Mouse (Mus musculus) ES-E14 (cell line): ENCODE data around the gene Pcyt2. TPM values are rescaled to one million over a fixed set of nuclear protein-coding genes. Genes with fewer than 3 reads are reported as not detected.

Experiments
- DNase-seq: peaks from one replicate; pipeline ENCODE4 v3.0.0-alpha.2; 2013; ENCODE audit warnings: low read depth, low spot score
- H3K27ac ChIP-seq: 2 replicates; pipeline ENCODE4 v1.5.1; 2012; ENCODE audit warnings: low read depth, mild to moderate bottlenecking, low read length, moderate library complexity, mixed read lengths; ENCODE audit not compliant: poor library complexity, insufficient read depth, severe bottlenecking
- H3K36me3 ChIP-seq: 2 replicates; pipeline ENCODE4 v1.6.1; 2012; ENCODE audit warnings: mild to moderate bottlenecking, low read length, moderate library complexity, mixed read lengths; ENCODE audit not compliant: control insufficient read depth, poor library complexity, insufficient read depth, severe bottlenecking
- H3K4me1 ChIP-seq, 2 experiments: fragments of 150-350 bp in 1 of 2; sonication (generic) in 1 of 2; 2 replicates each; pipeline ENCODE4 v1.6.1; 2012; ENCODE audit warnings: low read length in 2 of 2, mild to moderate bottlenecking in 1 of 2, mixed read lengths in 1 of 2; ENCODE audit not compliant: control insufficient read depth in 2 of 2, insufficient read depth in 2 of 2, poor library complexity in 1 of 2
- H3K4me3 ChIP-seq, 2 experiments: fragments of 150-350 bp in 1 of 2; sonication (generic) in 1 of 2; 2 replicates each; pipeline ENCODE4 v1.5.1; 2012; ENCODE audit warnings: low read length in 2 of 2, low read depth in 1 of 2, mild to moderate bottlenecking in 1 of 2, mixed read lengths in 1 of 2; ENCODE audit not compliant: insufficient read depth in 1 of 2, poor library complexity in 1 of 2, severe bottlenecking in 1 of 2
- H3K9ac ChIP-seq: 2 replicates; pipeline ENCODE4 v1.6.1; 2012; ENCODE audit warnings: low read depth, mild to moderate bottlenecking, low read length, mixed read lengths; ENCODE audit not compliant: poor library complexity, insufficient read depth, severe bottlenecking
- H3K9me3 ChIP-seq: fragments of 150-350 bp; sonication (generic); 2 replicates; pipeline ENCODE4 v1.6.1; 2012; ENCODE audit warnings: low read depth, mild to moderate bottlenecking, low read length; ENCODE audit not compliant: control insufficient read depth, insufficient read depth
- CHD2 ChIP-seq: IDR thresholded peaks from 2 replicates; pipeline ENCODE4 v1.6.1; 2014; ENCODE audit warnings: mild to moderate bottlenecking, low read depth, low read length, inconsistent platforms
- HCFC1 ChIP-seq: IDR thresholded peaks from 2 replicates; pipeline ENCODE4 v1.6.1; 2012; ENCODE audit warnings: low read length, inconsistent platforms, borderline replicate concordance; ENCODE audit not compliant: insufficient read depth
- MAFK ChIP-seq: IDR thresholded peaks from 2 replicates; pipeline ENCODE4 v1.6.1; 2014; ENCODE audit warnings: mild to moderate bottlenecking, low read depth, low read length, inconsistent platforms; ENCODE audit not compliant: insufficient read depth
- ZC3H11A ChIP-seq: IDR thresholded peaks from 2 replicates; pipeline ENCODE4 v1.6.1; 2012; ENCODE audit warnings: low read depth, mild to moderate bottlenecking, inconsistent platforms, low read length, borderline replicate concordance
- ZNF384 ChIP-seq: IDR thresholded peaks from 2 replicates; pipeline ENCODE4 v1.6.1; 2012; ENCODE audit warnings: low read depth, low read length, inconsistent platforms
- in situ Hi-C, 2 experiments: fragments of 600-800 bp; cut with MboI; formaldehyde crosslinking; loops; one replicate each; pipeline ENCODE4 v1.15.1; 2025; ENCODE audit warnings: low sequenced_read_pairs in 2 of 2, inconsistent platforms in 1 of 2; ENCODE audit not compliant: unreplicated experiment in 2 of 2
- total RNA-seq: library from RNA; depleted of rRNA; stranded (reverse); fragments of 300-350 nt; gene quantifications from 2 replicates; pipeline ENCODE4 v1.2.3, GENCODE M21; 2012

Gene Pcyt2
- total RNA-seq, 1 experiment = 88.6 TPM

- H3K36me3 ChIP-seq = peaks cover 42% of the 10 kb centered on the region
Observed at GRCm38 (mm10) chr11:120615167-120615566, 2.6 kb downstream of the Pcyt2 start.

GRCm38 (mm10) chr11:120613976-120614375 is 3.8 kb downstream of the Pcyt2 start:
- H3K27ac ChIP-seq = no peak overlapping the region
- peaks cover 38% of the 10 kb centered on the region for H3K36me3 ChIP-seq
- TF ChIP-seq HCFC1 (no peak), CHD2 (no peak), MAFK (no peak), ZC3H11A (no peak), ZNF384 (no peak)

More at GRCm38 (mm10) chr11:120615167-120615566, 2.6 kb downstream of the Pcyt2 start:
- Histone ChIP-seq H3K4me1 (peaks cover 8 to 24% of the 10 kb centered on the region in 2 experiments; a peak in 2 of 4 replicates), H3K9me3 (no peaks in the 10 kb centered on the region), H3K4me3 (no peak overlapping the region), H3K9ac (no peak overlapping the region), H3K27ac (no peak overlapping the region)
- TF ChIP-seq ZC3H11A (no peak), ZNF384 (no peak)
- DNase-seq = no peak
- in situ Hi-C loops = no loop called here

GRCm38 (mm10) chr11:120613481-120613972 is 4.2 kb downstream of the Pcyt2 start:
- no peak overlapping the region for H3K27ac ChIP-seq
- DNase-seq = no peak
- peaks cover 38% of the 10 kb centered on the region for H3K36me3 ChIP-seq
- no peaks in the 10 kb centered on the region for H3K9me3 ChIP-seq
- in situ Hi-C loops = no loop called here
- TF ChIP-seq MAFK = no peak
- TF ChIP-seq ZNF384 = no peak
- no peak for TF ChIP-seq ZC3H11A
- no peak for TF ChIP-seq CHD2
- TF ChIP-seq HCFC1 = no peak
- no peak overlapping the region for H3K9ac ChIP-seq
- no peak overlapping the region for H3K4me3 ChIP-seq
- peaks cover 6 to 29% of the 10 kb centered on the region in 2 experiments; a peak in 3 of 4 replicates for H3K4me1 ChIP-seq

More at GRCm38 (mm10) chr11:120613976-120614375, 3.8 kb downstream of the Pcyt2 start:
- DNase-seq = no peak
- Histone ChIP-seq H3K9me3 (no peaks in the 10 kb centered on the region), H3K4me1 (peaks cover 8 to 26% of the 10 kb centered on the region in 2 experiments; a peak in 3 of 4 replicates), H3K4me3 (no peak overlapping the region), H3K9ac (no peak overlapping the region)
- in situ Hi-C loops = no loop called here

- DNase-seq = no peak
- H3K27ac ChIP-seq = no peak overlapping the region
- H3K9ac ChIP-seq = no peak overlapping the region
- peaks cover 4 to 33% of the 10 kb centered on the region in 2 experiments; a peak in 3 of 4 replicates for H3K4me1 ChIP-seq
- no peaks in the 10 kb centered on the region for H3K9me3 ChIP-seq
- in situ Hi-C loops = no loop called here
- H3K4me3 ChIP-seq = peak overlapping the region in 1 of 2 experiments; percentile 9; a peak in 1 of 4 replicates
- TF ChIP-seq ZC3H11A (peak; percentile 44; the same call in 1 of the 2 replicates), MAFK (no peak)
- H3K36me3 ChIP-seq = peaks cover 38% of the 10 kb centered on the region
Observed at GRCm38 (mm10) chr11:120612763-120613162, 5.0 kb downstream of the Pcyt2 start.
